Comparison of ENCODE assay signal across 7 mouse cellular contexts in genomic region chr4:129695815-129696157, GRCm38 (mm10). TPM values are rescaled to one million over a fixed set of nuclear protein-coding genes. Genes with fewer than 3 reads are reported as not detected.
A peak's percentile ranks its signal among the peaks of the same experiment; 100 is the strongest.
DNase-seq lines count a peak whose midpoint lies in the region; ATAC-seq lines count a peak whose summit lies in the region.

No protein-coding gene starts in this region.

- H3K4me2 ChIP-seq in neural tube, embryonic 11.5 days (ENCODE audit: low read depth), result peak overlapping the region; percentile 49
- H3K4me2 ChIP-seq in forebrain, embryonic 13.5 days, result peak overlapping the region; percentile 69
- peak overlapping the region; percentile 84 for H3K4me2 ChIP-seq in liver, embryonic 11.5 days
- H3K4me2 ChIP-seq in stomach, embryonic 16.5 days (ENCODE audit: low read depth, low read length), result peak overlapping the region; percentile 76

- H3K27ac ChIP-seq in neural tube, embryonic 11.5 days (ENCODE audit: low read depth, low read length), result no peak overlapping the region
- H3K27ac ChIP-seq in forebrain, embryonic 13.5 days, result peak overlapping the region; percentile 98
- H3K27ac ChIP-seq in liver, embryonic 11.5 days (ENCODE audit: low read depth, low read length), result peak overlapping the region; percentile 78; the same call in 1 of the 2 replicates
- H3K27ac ChIP-seq in stomach, embryonic 16.5 days (ENCODE audit: low read length), result peak overlapping the region; percentile 78; the same call in 1 of the 2 replicates

- no peak for ATAC-seq in neural tube, embryonic 11.5 days (ENCODE audit: insufficient read depth, low FRiP score, low TSS enrichment)
- peak; percentile 3 for ATAC-seq in forebrain, embryonic 13.5 days
- no peak; the same call in 1 of the 2 replicates for ATAC-seq in liver, embryonic 11.5 days (replicated peaks; ENCODE audit: low FRiP score)
- no peak for ATAC-seq in stomach, embryonic 16.5 days (ENCODE audit: insufficient read depth, low FRiP score)

- H3K9ac ChIP-seq in neural tube, embryonic 11.5 days (ENCODE audit: low read length), result peak overlapping the region; percentile 82; the same call in 1 of the 2 replicates
- H3K9ac ChIP-seq in forebrain, embryonic 13.5 days, result peak overlapping the region; percentile 81
- peak overlapping the region; percentile 81 for H3K9ac ChIP-seq in liver, embryonic 11.5 days (ENCODE audit: low read depth, low read length)
- H3K9ac ChIP-seq in stomach, embryonic 16.5 days (ENCODE audit: low read length), result peak overlapping the region; percentile 75

- peaks cover 5% of the 10 kb centered on the region; the same call in 1 of the 2 replicates for H3K4me1 ChIP-seq in neural tube, embryonic 11.5 days (ENCODE audit: control insufficient read depth, insufficient read depth, low read length)
- peaks cover 21% of the 10 kb centered on the region for H3K4me1 ChIP-seq in forebrain, embryonic 13.5 days
- peaks cover 11% of the 10 kb centered on the region for H3K4me1 ChIP-seq in liver, embryonic 11.5 days (replicated peaks; ENCODE audit: control insufficient read depth, insufficient read depth, low read length)
- peaks cover 12% of the 10 kb centered on the region for H3K4me1 ChIP-seq in stomach, embryonic 16.5 days (ENCODE audit: control insufficient read depth, insufficient read depth, low read length)

- peaks cover 12% of the 10 kb centered on the region for H3K36me3 ChIP-seq in neural tube, embryonic 11.5 days (ENCODE audit: control insufficient read depth, insufficient read depth, low read length)
- peaks cover 36% of the 10 kb centered on the region for H3K36me3 ChIP-seq in forebrain, embryonic 13.5 days (ENCODE audit: poor library complexity, severe bottlenecking)
- peaks cover 24% of the 10 kb centered on the region for H3K36me3 ChIP-seq in liver, embryonic 11.5 days (ENCODE audit: control insufficient read depth, insufficient read depth, low read length)
- H3K36me3 ChIP-seq in stomach, embryonic 16.5 days (ENCODE audit: control insufficient read depth, insufficient read depth, low read length), result peaks cover 3% of the 10 kb centered on the region; the same call in 1 of the 2 replicates

- DNase-seq in neural tube, embryonic 11.5 days (ENCODE audit: low spot score), result no peak
- DNase-seq in neural tube, embryonic 10.5 days (ENCODE audit: extremely low spot score, low spot score), result no peak
- DNase-seq in liver, embryonic 11.5 days (ENCODE audit: low spot score), result no peak
- DNase-seq in ovary, postnatal 10 days (ENCODE audit: low spot score), result no peak
- DNase-seq in ovary, postnatal 36 days (ENCODE audit: low spot score), result no peak

- H3K27me3 ChIP-seq in neural tube, embryonic 11.5 days (ENCODE audit: control insufficient read depth, insufficient read depth, low read length), result no peaks in the 10 kb centered on the region
- H3K27me3 ChIP-seq in forebrain, embryonic 13.5 days, result no peaks in the 10 kb centered on the region
- no peaks in the 10 kb centered on the region for H3K27me3 ChIP-seq in liver, embryonic 11.5 days (replicated peaks; ENCODE audit: control insufficient read depth, insufficient read depth, low read length)
- no peaks in the 10 kb centered on the region for H3K27me3 ChIP-seq in stomach, embryonic 16.5 days (ENCODE audit: control insufficient read depth, insufficient read depth, low read length)

- H3K9me3 ChIP-seq in neural tube, embryonic 11.5 days (ENCODE audit: control insufficient read depth, low read length), result no peaks in the 10 kb centered on the region
- no peaks in the 10 kb centered on the region for H3K9me3 ChIP-seq in forebrain, embryonic 13.5 days (replicated peaks)
- no peaks in the 10 kb centered on the region for H3K9me3 ChIP-seq in liver, embryonic 11.5 days (ENCODE audit: control insufficient read depth, low read length)
- no peaks in the 10 kb centered on the region for H3K9me3 ChIP-seq in stomach, embryonic 16.5 days (replicated peaks; ENCODE audit: control insufficient read depth, low read length)

- H3K4me3 ChIP-seq in neural tube, embryonic 11.5 days (ENCODE audit: low read depth, low read length), result peak overlapping the region; percentile 59
- peak overlapping the region; percentile 62 for H3K4me3 ChIP-seq in forebrain, embryonic 13.5 days
- peak overlapping the region; percentile 83 for H3K4me3 ChIP-seq in liver, embryonic 11.5 days (ENCODE audit: low read depth, low read length)
- H3K4me3 ChIP-seq in stomach, embryonic 16.5 days (replicated peaks; ENCODE audit: low read length), result peak overlapping the region; percentile 82

- WGBS in neural tube, embryonic 11.5 days, result 28% methylated on average over 6 of the region's 6 CpGs
- WGBS in forebrain, embryonic 13.5 days, result 26% methylated on average over 6 of the region's 6 CpGs
- WGBS in liver, embryonic 11.5 days, result 19% methylated on average over 6 of the region's 6 CpGs
- WGBS in stomach, embryonic 16.5 days, result 22% methylated on average over 6 of the region's 6 CpGs

RNA-seq across cellular contexts. Expression of gene Tmem39b, which starts 0.9 kb away (rescaled TPM):
- 32.4 and 34.1 TPM in 2 replicates for polyA plus RNA-seq in neural tube, embryonic 11.5 days (2014; fragmentation: Nextera tagmentation; extraction: Ambion mirVana)
- polyA plus RNA-seq in forebrain, embryonic 13.5 days (2015; fragmentation: Nextera tagmentation; extraction: Ambion mirVana), result 15.5 and 21.1 TPM in 2 replicates
- 24.1 and 24.7 TPM in 2 replicates for polyA plus RNA-seq in liver, embryonic 11.5 days (2014; fragmentation: Nextera tagmentation; extraction: Ambion mirVana)
- polyA plus RNA-seq in stomach, embryonic 16.5 days (2015; fragmentation: Nextera tagmentation; extraction: Ambion mirVana), result 11.7 and 13.9 TPM in 2 replicates

RNA-seq across cellular contexts. Expression of gene Kpna6, which starts 23.2 kb away (rescaled TPM):
- 14.0 and 15.7 TPM in 2 replicates for polyA plus RNA-seq in neural tube, embryonic 11.5 days (2014; fragmentation: Nextera tagmentation; extraction: Ambion mirVana)
- polyA plus RNA-seq in forebrain, embryonic 13.5 days (2015; fragmentation: Nextera tagmentation; extraction: Ambion mirVana), result 14.4 and 15.8 TPM in 2 replicates
- 11.7 and 12.6 TPM in 2 replicates for polyA plus RNA-seq in liver, embryonic 11.5 days (2014; fragmentation: Nextera tagmentation; extraction: Ambion mirVana)
- 15.2 and 16.2 TPM in 2 replicates for polyA plus RNA-seq in stomach, embryonic 16.5 days (2015; fragmentation: Nextera tagmentation; extraction: Ambion mirVana)

RNA-seq across cellular contexts. Expression of gene Khdrbs1, which starts 46.3 kb away (rescaled TPM):
- 183 and 195 TPM in 2 replicates for polyA plus RNA-seq in neural tube, embryonic 11.5 days (2014; fragmentation: Nextera tagmentation; extraction: Ambion mirVana)
- 190 TPM in 2 replicates for polyA plus RNA-seq in forebrain, embryonic 13.5 days (2015; fragmentation: Nextera tagmentation; extraction: Ambion mirVana)
- 78.4 and 83.3 TPM in 2 replicates for polyA plus RNA-seq in liver, embryonic 11.5 days (2014; fragmentation: Nextera tagmentation; extraction: Ambion mirVana)
- 52.8 and 54.5 TPM in 2 replicates for polyA plus RNA-seq in stomach, embryonic 16.5 days (2015; fragmentation: Nextera tagmentation; extraction: Ambion mirVana)

RNA-seq across cellular contexts. Expression of gene Txlna, which starts 54.9 kb away (rescaled TPM):
- 104 and 108 TPM in 2 replicates for polyA plus RNA-seq in neural tube, embryonic 11.5 days (2014; fragmentation: Nextera tagmentation; extraction: Ambion mirVana)
- polyA plus RNA-seq in forebrain, embryonic 13.5 days (2015; fragmentation: Nextera tagmentation; extraction: Ambion mirVana), result 75.9 and 79.8 TPM in 2 replicates
- polyA plus RNA-seq in liver, embryonic 11.5 days (2014; fragmentation: Nextera tagmentation; extraction: Ambion mirVana), result 70.6 and 76.7 TPM in 2 replicates
- 65.3 and 69.8 TPM in 2 replicates for polyA plus RNA-seq in stomach, embryonic 16.5 days (2015; fragmentation: Nextera tagmentation; extraction: Ambion mirVana)
